Mouse (Mus musculus) adrenal gland, postnatal 4 days (tissue): ENCODE data around the gene Cacna1a. TPM values are rescaled to one million over a fixed set of nuclear protein-coding genes. Genes with fewer than 3 reads are reported as not detected.
"Not testable (repeated sequence)": the region's sequence is repeated elsewhere in the genome, so short reads cannot be mapped to it uniquely, and the experiment has no call there.

Experiments
- DNase-seq, 2 experiments: peaks; one replicate each; pipeline ENCODE4 v3.0.0; 2021 to 2022; ENCODE audit warnings: low spot score in 2 of 2, mixed read lengths in 2 of 2
- total RNA-seq, 2 experiments: library from RNA; stranded (reverse); gene quantifications; 2 replicates each; pipeline ENCODE4 v1.2.3; 2021

Cacna1a gene
- total RNA-seq, 2 experiments from 2014 or later = 14.8 to 15.6 TPM

DNA sequence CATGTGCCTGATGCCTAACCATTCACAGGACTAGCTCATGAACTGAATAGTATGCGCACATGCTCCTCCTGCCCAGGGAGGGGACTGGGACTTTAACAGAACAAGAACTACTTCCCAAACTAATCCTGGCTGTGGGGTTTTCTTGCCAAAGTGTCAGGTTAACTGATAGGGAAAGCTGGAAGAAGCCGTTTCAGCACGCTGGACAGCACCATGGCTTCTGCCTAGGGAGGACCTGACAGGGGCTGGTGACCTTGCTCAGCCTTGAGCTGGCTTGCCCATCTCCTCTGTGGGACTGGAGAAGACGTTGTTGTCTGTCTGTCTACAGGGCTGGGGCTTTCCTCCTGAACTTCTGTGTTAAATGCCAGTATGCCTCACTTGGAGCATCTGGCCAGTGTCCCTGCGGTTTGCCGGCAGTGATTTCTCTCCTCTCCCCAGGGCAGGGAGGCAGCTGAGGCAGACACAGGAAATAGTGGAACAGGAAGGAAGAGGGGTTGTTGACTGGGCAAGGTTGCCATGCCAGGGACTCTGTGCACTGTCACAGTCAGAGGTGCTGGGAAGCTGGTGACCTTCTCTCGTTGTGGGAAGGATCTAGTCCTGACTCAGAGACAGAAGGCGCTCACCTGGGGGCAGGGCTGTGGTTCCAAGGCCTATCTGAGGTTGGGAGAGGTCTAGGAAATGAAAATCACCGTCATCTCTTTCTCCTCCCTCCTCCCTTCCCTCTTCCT, 83.2 kb downstream of the Cacna1a start:
- peak; percentile 37 to 53 for DNase-seq

DNA sequence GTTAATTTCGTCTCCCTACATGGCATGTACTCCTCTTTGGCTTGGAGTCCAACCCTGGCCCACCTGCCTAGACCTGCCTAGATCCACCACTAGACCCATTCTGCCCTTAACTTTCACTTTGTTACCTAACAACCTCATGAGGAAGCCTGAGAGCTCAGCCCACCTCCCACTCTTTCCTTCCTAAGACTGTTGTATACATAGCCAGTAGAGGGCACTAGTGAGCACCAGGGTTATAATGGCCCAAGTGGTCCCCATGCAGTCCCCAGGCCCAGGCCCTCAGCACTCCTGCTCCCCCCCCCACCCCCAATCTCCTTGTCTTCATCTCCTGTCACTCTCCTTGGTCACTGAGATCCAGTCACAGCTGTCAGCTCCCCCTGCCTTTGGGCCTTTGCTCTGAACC, 86.2 kb downstream of the Cacna1a start:
- no peak for DNase-seq

DNA sequence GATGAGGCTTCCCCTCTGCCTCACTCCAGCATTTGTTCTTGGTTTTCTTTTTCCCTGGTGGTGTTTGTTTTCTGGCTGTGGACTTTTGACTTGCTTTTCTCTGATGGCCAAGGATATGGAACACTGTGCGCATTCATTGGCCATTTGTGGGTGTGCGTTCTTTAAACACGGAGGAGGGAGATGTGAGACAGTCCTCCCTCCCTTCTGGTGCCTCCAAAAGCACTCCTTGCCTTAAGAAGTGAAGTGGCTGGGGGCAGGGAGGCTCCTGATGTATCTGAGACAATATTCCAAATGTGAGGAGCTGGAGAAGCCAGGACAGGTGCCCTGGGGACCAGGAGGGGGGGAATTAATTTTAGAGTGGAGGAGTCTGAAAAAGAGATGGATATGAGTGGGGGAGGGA, 89.1 kb downstream of the Cacna1a start:
- DNase-seq = no peak

DNA sequence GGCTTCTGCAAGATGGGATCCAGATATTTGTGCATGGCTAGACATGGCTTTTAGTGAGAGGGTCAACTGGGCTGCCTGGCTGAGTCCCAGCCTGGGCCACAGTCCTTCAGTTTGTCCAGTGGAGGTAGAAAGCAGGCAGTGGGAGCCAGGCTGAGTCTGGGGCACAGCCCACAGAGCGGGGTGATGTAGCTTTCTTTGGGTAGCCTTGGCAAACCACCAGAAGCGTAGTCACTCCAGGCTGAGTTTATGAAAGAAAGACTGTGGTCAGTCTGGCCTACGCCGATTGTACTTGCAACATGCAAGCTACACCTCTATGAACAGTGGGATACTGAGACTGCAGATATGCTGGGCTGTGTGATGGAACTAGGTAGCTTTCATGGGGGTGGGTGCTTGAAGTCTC, 94.8 kb downstream of the Cacna1a start:
- no peak for DNase-seq

DNA sequence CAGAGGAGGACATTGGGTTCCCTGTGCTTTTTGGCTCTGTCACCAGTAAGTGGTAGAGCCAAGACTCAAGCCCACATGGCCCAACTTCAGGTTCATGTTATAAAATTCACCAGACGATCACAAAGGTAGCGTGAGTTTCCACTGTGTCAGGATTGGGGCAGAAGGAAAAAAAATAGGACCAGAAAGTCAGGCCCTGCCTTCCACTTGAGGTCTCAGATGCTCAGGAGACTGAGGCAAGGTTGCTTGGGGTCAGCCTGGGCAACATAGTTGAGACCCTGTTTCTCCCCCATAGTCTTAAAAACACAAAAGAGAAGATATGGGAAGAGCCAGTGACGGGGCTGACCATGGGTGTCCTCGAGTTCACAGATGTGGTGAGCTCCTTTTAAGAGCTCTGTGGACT, 97.1 kb downstream of the Cacna1a start:
- no peak for DNase-seq

DNA sequence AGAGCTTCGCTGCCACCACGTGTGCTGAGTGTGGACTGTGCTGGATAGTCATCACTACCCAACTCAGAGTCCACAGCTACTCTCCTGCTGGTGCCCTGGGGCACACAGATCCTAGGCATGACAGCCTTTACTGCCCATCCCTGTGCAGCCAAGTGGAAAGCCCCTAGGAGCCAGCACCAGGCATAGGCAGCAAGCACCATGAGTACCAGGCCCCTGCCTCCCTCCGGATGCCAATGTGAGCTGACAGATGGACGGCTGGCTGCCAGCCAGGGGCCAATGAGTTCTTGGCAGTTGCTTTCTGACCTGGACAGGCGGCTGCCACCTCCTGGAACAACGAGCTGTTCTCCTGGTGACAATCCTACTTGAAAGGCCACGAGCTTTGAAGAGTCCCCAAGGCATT, 97.6 kb downstream of the Cacna1a start:
- DNase-seq = no peak

DNA sequence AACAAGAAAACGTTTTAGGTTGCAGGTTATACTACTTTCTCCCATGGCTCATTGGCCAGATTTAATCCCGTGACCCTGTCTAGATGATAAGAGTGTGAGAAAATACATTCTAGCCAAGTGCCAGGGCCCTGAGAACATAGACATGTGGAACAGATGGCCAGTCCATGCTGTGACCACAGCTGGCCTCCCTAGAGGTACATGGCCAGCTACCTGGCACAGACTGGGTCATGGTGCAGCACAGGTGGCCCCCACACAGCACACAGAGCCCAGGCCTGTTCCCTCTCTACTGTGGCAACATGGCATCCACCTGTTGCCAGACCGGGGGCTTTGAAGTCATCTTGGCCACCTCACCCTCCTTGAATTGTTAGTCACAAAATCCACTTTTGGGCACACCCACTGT, 101.0 kb downstream of the Cacna1a start:
- DNase-seq = no peak

DNA sequence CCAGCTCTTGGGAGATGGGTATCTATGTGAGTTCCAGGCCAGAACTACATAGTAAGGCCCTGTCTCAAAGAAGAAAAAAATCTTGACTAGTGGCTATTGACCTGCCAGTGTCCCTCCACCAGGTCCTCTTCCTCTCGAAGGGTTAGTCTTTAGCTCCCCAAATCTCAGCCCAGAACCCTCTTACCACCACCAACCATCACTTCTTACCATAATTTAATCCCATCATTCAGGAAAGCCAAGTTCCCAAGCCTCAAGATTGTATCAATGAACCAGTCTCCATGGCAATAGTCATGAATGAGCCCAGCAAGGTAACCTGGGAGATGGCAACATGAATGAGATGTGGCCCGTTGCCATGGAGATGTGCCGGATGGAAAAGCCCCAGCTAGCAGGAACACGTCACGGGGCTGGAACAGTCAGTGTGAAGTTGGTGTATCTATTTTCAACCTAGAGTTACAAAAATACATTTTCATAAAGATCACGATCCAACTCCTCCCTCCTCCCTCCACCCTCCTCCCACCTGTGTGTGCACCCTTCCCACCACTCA, 106.4 kb downstream of the Cacna1a start:
- no peak for DNase-seq

DNA sequence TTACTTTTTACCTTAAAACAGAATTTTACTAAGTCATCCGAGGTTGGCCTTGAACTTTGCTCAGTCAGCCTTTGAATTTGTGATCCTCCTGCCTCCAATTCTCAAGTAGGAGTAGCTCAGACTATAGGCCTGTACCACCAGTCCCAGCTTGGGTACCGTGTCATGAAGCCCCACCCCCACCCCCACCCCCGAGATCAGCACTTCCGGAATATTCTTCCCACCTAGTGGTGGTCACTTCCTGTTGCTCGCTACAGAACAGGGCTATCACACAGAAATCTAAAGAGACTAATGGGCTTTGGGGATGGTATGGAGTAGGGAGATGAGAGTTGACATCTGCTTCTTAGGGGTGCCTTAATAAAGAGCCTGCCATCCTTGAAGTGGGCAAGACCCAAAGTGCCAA, 112.9 kb downstream of the Cacna1a start:
- DNase-seq = no peak

DNA sequence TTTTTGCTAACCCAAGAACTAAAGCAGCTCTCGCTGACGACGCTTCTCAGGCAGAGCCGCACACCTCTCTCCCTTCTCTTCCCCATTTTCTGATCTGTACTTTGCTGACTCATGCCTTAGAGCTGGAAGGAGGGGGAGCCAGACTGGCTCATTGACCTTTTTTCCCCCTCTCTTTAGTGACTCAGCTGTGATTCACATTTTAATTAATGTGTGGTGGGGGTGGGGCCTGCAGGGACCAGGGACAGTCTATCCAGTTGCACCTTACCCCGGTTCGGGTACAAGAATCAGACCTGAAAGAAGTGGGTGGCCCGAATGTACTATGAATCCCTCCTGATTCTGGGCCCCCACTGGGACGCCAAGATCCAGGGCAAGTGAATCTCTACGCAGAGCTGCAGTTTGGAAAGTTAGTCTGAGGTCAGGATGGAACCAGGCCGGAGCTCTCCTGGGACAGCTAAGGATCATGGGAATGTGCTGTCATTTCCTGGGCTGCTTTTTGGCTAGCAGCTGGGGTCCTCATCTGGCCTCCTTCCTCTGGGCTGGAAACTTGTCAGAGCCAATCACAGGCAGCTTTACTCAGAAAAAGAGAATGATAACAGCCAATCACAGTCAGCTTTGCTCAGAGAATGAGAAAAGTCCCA, 113.5 kb downstream of the Cacna1a start:
- peak in 1 of 2 experiments; percentile 28 for DNase-seq

DNA sequence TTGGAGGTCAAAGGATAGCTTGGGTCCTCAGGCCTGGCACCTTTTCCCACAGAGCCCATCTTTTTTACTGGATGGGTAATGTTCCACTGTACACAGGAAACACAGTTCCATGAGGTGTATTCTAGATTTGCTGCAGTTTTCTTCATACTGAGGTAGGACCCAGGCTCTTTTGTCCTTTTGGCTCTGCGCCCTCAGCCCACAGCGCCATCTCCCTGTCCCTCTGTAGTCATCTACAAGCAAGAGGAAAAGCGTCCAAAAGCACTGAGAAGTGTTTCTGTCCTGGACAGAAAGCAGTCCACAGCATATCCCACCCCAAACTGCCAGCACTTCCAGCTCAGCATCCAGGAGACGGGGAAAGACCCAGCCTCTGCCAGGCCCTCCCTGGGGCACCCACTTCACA, 114.4 kb downstream of the Cacna1a start:
- no peak for DNase-seq

DNA sequence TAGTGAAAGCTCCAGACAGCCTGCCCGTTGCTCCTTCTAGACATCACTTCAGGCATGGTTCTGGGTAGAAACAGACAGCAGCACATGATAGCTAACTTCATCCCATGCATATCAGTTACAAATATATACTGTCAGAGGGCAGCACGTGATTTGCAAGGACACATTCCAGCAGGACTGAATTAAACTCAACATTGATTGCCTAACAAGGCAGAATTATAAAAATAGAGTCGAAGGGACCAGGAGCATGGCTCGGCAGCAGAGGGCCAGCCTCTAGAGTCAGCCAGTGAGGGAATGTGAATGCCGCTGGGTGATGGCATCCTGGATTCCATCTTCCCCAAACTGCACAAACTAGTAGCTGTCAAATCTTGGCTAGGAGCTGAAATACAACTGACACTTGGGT, 119.0 kb downstream of the Cacna1a start:
- no peak for DNase-seq

DNA sequence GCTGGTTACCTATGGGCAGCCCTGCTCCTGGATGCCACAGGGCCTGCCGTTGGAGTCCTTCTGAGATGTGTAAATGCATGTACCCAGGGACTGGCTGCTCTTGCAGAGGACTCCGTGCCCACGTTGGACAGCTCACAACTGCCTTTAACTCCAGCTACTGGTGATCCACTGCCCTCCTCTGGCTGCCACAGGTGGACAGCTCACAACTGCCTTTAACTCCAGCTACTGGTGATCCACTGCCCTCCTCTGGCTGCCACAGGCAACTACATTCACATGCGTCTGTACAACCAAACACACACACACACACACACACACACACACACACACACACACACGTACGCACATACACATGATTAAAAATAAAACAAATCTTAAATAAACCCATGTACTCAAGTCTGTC, 121.5 kb downstream of the Cacna1a start:
- not testable (repeated sequence) for DNase-seq

DNA sequence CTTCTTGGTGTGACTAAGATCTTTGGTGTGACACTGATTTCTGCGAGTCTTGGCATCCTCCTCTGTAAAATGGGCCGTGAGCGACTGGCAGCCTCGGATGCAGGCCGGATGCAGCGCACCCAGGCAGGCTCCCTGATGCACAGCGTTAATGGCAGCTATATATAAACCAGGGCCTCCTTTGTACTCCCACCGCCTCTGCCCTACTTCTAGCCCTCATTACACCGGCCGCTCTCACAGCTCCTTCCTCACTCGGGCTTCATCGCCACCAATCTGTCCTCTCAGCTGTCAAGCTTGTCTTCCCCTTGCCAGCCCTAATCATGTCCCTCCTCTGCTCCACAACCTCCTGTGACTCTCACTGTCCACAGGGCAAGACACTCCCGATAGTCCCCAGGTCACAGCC, 123.4 kb downstream of the Cacna1a start:
- DNase-seq = no peak

DNA sequence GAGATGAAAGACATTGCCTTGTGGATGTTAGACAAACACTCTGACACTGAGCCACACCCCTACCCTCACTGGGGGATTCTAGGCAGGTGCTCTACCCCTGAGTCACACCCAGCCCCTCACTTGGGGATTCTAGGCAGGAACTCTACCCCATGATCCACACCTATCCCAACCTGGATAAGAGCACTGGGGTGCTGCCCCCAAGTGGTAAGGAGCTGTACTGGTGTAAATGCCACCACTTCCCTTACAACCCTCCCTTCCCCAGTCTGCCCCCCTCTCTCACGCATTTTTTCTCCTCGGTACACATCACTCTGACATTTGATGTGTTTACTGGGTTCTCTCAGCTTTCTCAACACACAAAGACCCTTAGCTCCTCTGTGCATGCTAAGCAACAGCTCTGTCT, 125.5 kb downstream of the Cacna1a start:
- no peak for DNase-seq

DNA sequence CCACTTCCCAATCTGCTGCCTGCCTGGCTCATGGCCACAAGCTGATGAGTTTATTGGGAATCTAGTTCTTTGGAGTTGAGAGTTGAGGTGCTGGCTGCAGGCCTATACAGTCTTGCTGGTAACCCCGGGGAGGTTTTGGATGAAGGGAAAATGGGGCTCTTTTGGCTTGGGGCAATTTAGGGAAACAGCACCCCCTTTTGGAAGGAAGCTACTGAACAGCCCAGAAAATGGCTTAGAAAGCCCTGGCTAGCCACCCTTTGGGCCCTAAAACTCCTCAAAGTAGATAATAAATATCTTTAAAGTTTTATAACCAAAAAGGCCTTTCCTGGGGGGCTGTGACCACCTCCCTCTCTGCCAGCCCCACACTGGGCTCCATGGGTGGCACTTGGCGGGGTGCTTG, 129.9 kb downstream of the Cacna1a start:
- no peak for DNase-seq

DNA sequence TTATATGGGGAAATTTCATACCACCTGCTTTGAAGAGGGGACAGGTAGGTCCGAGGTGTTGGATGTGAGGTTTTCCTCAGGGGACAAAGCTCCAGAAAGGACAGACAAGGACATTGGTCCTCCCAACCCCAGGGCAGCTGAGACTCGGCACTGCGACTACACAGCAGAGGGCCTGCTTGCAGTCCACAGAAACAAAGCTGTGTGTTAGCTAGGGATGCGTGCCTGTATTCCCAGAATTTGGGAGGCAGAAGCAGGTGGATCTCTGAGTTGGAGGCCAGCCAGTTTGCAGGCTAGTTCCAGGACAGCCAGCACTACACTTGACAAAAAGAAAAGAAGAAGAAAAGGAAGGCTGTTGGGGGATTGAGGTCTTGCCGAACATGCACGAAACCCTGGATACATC, 130.5 kb downstream of the Cacna1a start:
- DNase-seq = no peak

DNA sequence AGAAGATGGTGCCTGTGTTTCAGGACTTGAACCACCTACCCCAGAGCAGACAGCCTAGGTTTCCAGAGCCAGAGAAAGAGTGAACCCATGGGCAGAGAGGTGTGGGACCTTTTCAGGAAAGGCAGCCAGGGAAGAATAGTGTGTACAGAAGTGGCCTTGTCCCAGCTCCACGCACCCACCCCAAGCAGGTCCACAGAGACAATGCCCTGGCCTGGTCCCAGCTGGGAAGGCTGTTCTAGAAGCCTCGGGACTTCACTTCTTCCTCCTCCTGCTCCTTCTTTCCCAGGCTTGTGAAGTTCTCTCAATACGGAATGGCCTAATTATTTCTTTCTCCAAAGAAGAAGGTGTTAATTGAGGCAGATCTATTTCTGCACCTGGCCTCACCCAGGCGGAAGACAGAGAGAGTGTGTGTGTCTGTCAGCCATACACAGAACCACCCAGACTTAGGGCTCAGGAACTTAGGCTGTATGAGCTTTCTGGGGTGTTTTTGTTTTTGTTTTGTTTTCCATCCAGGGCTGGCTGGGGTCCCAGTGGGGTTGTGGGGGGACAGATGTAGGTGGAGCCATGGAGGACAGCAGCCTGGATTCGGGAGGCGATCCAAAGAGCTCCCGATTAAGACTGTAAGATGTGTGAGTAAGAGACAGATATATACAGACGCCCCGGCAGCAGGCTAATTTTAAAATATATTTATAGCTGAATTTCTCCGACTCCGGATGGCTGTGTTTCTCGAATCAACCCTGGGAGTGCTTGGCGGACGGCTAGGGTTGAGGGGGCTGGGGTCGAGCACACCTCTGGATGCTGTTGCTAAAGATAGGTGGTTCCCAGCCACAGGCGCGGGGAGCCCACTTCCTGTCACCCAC, 131.8 kb downstream of the Cacna1a start:
- DNase-seq = no peak

DNA sequence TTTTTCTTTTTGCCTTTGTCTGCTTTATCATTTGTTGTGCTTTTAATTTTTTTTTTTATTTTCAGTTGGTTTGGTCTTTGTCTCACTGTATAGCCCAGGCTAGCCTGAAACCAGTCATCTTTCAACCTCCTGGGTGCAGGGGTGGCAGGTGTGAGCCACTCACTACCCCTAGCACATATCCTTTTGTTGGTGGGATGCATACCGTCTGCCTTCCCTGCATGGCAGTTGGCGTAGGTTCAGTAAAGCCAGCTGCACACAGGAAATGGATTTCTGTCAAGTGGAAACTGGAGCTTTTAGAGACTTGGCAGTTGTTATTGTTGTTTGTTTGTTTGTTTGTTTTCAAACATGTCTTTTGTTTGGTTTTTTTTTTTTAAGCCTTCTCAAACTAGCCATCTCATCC, 132.8 kb downstream of the Cacna1a start:
- no peak for DNase-seq

DNA sequence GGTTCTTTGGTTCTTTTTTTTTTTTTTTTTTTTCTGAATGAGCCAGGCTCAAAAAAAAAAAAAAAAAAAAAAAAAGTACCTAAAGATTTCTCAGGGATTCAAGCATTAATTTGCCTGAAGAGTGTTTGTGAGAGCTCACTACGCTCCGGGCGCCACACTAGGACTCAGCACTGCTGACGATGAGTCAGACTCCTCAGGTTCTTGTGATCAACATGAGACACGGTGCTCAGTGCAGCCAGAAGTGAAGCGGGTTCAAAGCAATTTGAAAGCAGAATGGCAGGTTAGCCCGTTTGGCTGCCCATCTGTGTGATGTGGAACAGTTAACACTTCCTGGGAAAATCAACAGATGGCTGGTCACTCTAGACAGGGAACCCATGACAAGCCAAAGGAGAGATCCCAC, 139.8 kb downstream of the Cacna1a start:
- no peak for DNase-seq

DNA sequence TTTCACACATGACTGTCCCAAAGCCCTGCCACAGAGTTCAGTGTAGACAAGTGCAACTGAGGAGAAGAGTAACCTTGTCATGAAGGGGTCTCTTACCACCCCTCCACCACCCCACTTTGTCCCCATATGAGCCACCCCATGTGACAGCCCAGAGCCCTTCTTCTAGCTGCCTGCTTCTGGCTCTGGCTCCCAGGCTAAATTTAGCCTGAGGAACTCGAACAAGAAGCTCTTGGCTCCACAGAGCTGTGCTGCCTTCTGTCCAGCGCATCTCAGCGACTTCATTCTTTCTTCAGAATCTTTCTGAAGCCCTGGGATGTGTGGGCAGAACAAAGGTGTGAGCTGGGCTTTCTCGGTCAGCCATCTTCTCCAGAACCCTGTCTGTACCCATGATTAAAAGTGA, 141.3 kb downstream of the Cacna1a start:
- no peak for DNase-seq

DNA sequence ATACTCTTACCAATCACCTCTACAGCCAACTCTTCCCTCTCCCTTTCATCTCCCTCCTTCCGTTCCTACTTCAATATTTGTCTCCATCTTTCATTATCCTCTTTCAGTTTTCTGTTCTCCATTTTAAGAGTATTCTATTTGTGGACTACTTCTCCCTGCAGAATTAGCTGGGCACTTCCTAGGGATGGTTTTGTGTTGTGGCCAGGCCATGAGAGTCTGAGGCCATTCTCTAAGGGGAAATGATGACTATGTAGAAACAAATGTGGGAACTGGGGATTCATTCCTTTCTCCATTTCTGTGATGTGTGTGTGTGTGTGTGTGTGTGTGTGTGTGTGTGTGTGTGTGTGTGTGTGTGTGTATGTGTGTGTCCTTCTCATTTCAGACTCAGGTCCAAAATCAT, 144.5 kb downstream of the Cacna1a start:
- no peak for DNase-seq
